Mouse (Mus musculus) layer of hippocampus, adult 9-11 months (tissue): Measurements from ENCODE around the gene 9930022D16Rik.

Source experiments
- DNase-seq: peaks from one replicate; pipeline ENCODE4 v3.0.0; 2022

Gene 9930022D16Rik

GRCm38 (mm10) chr11:109417472-109418040 is 3.8 kb downstream of the 9930022D16Rik start:
- peak; percentile 25 for DNase-seq

- DNase-seq: no peak
These were observed 5.7 kb downstream of the 9930022D16Rik start for GRCm38 (mm10) chr11:109419461-109419860.

GRCm38 (mm10) chr11:109419961-109420566 is 6.3 kb downstream of the 9930022D16Rik start:
- DNase-seq: no peak

GRCm38 (mm10) chr11:109420567-109420962 is 6.8 kb downstream of the 9930022D16Rik start:
- no peak for DNase-seq

- no peak for DNase-seq
These were observed 7.5 kb downstream of the 9930022D16Rik start for GRCm38 (mm10) chr11:109421205-109421604.

- DNase-seq: no peak
These were observed 8.5 kb downstream of the 9930022D16Rik start for GRCm38 (mm10) chr11:109422263-109422662.

- no peak for DNase-seq
These were observed 9.6 kb downstream of the 9930022D16Rik start for GRCm38 (mm10) chr11:109423294-109423693.

- peak; percentile 98 for DNase-seq
These were observed 11.9 kb downstream of the 9930022D16Rik start, which contains the start of gene Amz2 for GRCm38 (mm10) chr11:109425392-109426271. Gene Amz2 (plus strand): TSS chr11:109425946.

- no peak for DNase-seq
These were observed 12.5 kb downstream of the 9930022D16Rik start for GRCm38 (mm10) chr11:109426272-109426586.

GRCm38 (mm10) chr11:109427353-109427752 is 13.6 kb downstream of the 9930022D16Rik start:
- DNase-seq: no peak

GRCm38 (mm10) chr11:109434233-109434798 is 20.6 kb downstream of the 9930022D16Rik start:
- DNase-seq: no peak

GRCm38 (mm10) chr11:109436889-109437288 is 23.2 kb downstream of the 9930022D16Rik start:
- DNase-seq: no peak

- DNase-seq: no peak
These were observed 25.5 kb downstream of the 9930022D16Rik start for GRCm38 (mm10) chr11:109439209-109439608.

- DNase-seq: peak; percentile 48
These were observed 26.2 kb downstream of the 9930022D16Rik start for GRCm38 (mm10) chr11:109439829-109440340.

GRCm38 (mm10) chr11:109440641-109441040 is 26.9 kb downstream of the 9930022D16Rik start:
- DNase-seq: no peak

- no peak for DNase-seq
These were observed 27.4 kb downstream of the 9930022D16Rik start for GRCm38 (mm10) chr11:109441119-109441518.

GRCm38 (mm10) chr11:109442166-109442730 is 28.5 kb downstream of the 9930022D16Rik start:
- no peak for DNase-seq

- DNase-seq: no peak
These were observed 29.9 kb downstream of the 9930022D16Rik start for GRCm38 (mm10) chr11:109443468-109444263.

- no peak for DNase-seq
These were observed 30.9 kb downstream of the 9930022D16Rik start for GRCm38 (mm10) chr11:109444600-109444999.

- no peak for DNase-seq
These were observed 31.8 kb downstream of the 9930022D16Rik start for GRCm38 (mm10) chr11:109445438-109446035.

- no peak for DNase-seq
These were observed 37.5 kb downstream of the 9930022D16Rik start for GRCm38 (mm10) chr11:109451169-109451568.

GRCm38 (mm10) chr11:109456261-109456660 is 42.5 kb downstream of the 9930022D16Rik start:
- no peak for DNase-seq
